Mouse (Mus musculus) heart, postnatal 0 days (tissue): ENCODE measurements at regions not wholly inside any gene's neighbourhood (a gene's known extent, or its start where the extent isn't known, plus 50 kb on each side); places are given as distances from the start of the nearest gene placed in this dataset.

Experiments
- ATAC-seq: fragments of 200-750 bp; cut with Nextera tagmentation; 2 replicates; pipeline ENCODE4 v1.8.0; 2017; ENCODE audit warnings: low read depth, moderate number of reproducible peaks, moderate library complexity; ENCODE audit not compliant: insufficient read depth
- DNase-seq: peaks from one replicate; pipeline ENCODE4 v3.0.0-alpha.2; 2016; ENCODE audit warnings: low spot score
- H3K27ac ChIP-seq: fragments of 300-500 bp; sonication (generic); 2 replicates; pipeline ENCODE4 v1.5.1; 2014; ENCODE audit warnings: low read depth, mild to moderate bottlenecking
- H3K27me3 ChIP-seq: fragments of 300-500 bp; sonication (generic); 2 replicates; pipeline ENCODE4 v1.6.1; 2014; ENCODE audit warnings: low read length, mixed read lengths; ENCODE audit not compliant: control insufficient read depth, insufficient read depth
- H3K36me3 ChIP-seq: fragments of 300-500 bp; sonication (generic); replicated peaks from 2 replicates; pipeline ENCODE4 v1.6.1; 2014; ENCODE audit warnings: low read length, mixed read lengths; ENCODE audit not compliant: control insufficient read depth, insufficient read depth
- H3K4me1 ChIP-seq: fragments of 300-500 bp; sonication (generic); 2 replicates; pipeline ENCODE4 v1.6.1; 2014; ENCODE audit warnings: antibody characterized with exemption; ENCODE audit not compliant: control insufficient read depth, insufficient read depth
- H3K4me2 ChIP-seq: fragments of 300-500 bp; sonication (generic); 2 replicates; pipeline ENCODE4 v1.6.1; 2014; ENCODE audit warnings: low read depth, mild to moderate bottlenecking, low read length, moderate library complexity
- H3K4me3 ChIP-seq: fragments of 300-500 bp; sonication (generic); 2 replicates; pipeline ENCODE4 v1.5.1; 2014; ENCODE audit warnings: low read depth, low read length
- H3K9ac ChIP-seq: fragments of 300-500 bp; sonication (generic); replicated peaks from 2 replicates; pipeline ENCODE4 v1.6.1; 2014; ENCODE audit warnings: low read depth, low read length, mixed read lengths
- H3K9me3 ChIP-seq: fragments of 300-500 bp; sonication (generic); replicated peaks from 2 replicates; pipeline ENCODE4 v1.6.1; 2016; ENCODE audit warnings: low read length; ENCODE audit not compliant: control insufficient read depth
- CTCF ChIP-seq: IDR thresholded peaks from 2 replicates; pipeline ENCODE4 v1.5.1; 2016; ENCODE audit warnings: antibody characterized with exemption, control low read depth, low read depth
- EP300 ChIP-seq: IDR thresholded peaks from 2 replicates; pipeline ENCODE4 v1.6.1; 2016; ENCODE audit warnings: antibody characterized with exemption, low read depth
- WGBS: fragments of 180-500 bp; shearing (Covaris S2); extraction: QIAGEN DNeasy Blood & Tissue Kit; methylation state at CpG from one replicate; pipeline ENCODE4 v1.1.7; 2014; 5-methylcytosine and 5-hydroxymethylcytosine counted together

- Histone ChIP-seq H3K27me3 (no peaks in the 10 kb centered on the region), H3K9ac (no peak overlapping the region), H3K36me3 (no peaks in the 10 kb centered on the region), H3K9me3 (no peaks in the 10 kb centered on the region), H3K4me2 (no peak overlapping the region), H3K27ac (peak overlapping the region; percentile 6; the same call in 1 of the 2 replicates), H3K4me3 (no peak overlapping the region), H3K4me1 (peaks cover 8% of the 10 kb centered on the region; the same call in 1 of the 2 replicates)
- 48% methylated on average over 14 of the region's 14 CpGs for WGBS
- TF ChIP-seq EP300 (no peak), CTCF (no peak)
- 0 out of 2 replicates have a peak, but pooled peaks have one; percentile 31 for ATAC-seq
- DNase-seq, result no peak
Observed at GRCm38 (mm10) chr7:36945024-36945815, 247.3 kb downstream of the Tshz3 start.

- H3K27me3 ChIP-seq, result no peaks in the 10 kb centered on the region
- 0 out of 2 replicates have a peak, but pooled peaks have one; percentile 39 for TF ChIP-seq EP300
- TF ChIP-seq CTCF, result no peak
- no peak overlapping the region for H3K4me2 ChIP-seq
- peaks cover 13% of the 10 kb centered on the region for H3K4me1 ChIP-seq
- peak; percentile 71 for ATAC-seq
- WGBS, result 31% methylated on average over 10 of the region's 10 CpGs
- no peak overlapping the region for H3K4me3 ChIP-seq
- H3K36me3 ChIP-seq, result no peaks in the 10 kb centered on the region
- no peak overlapping the region for H3K9ac ChIP-seq
- H3K9me3 ChIP-seq, result no peaks in the 10 kb centered on the region
- peak; percentile 52 for DNase-seq
- peak overlapping the region; percentile 57 for H3K27ac ChIP-seq
Observed at GRCm38 (mm10) chr7:36949511-36949910, 251.6 kb downstream of the Tshz3 start.

GRCm38 (mm10) chr7:36955376-36955775, 257.5 kb downstream of the Tshz3 start:
- H3K4me3 ChIP-seq, result no peak overlapping the region
- H3K27me3 ChIP-seq, result no peaks in the 10 kb centered on the region
- no peak overlapping the region for H3K4me2 ChIP-seq
- TF ChIP-seq CTCF (no peak), EP300 (no peak)
- ATAC-seq, result no peak
- H3K36me3 ChIP-seq, result no peaks in the 10 kb centered on the region
- peaks cover 4% of the 10 kb centered on the region; the same call in 1 of the 2 replicates for H3K9me3 ChIP-seq
- WGBS, result 52% methylated on average over 3 of the region's 3 CpGs
- peaks cover 10% of the 10 kb centered on the region for H3K4me1 ChIP-seq
- H3K27ac ChIP-seq, result no peak overlapping the region
- H3K9ac ChIP-seq, result no peak overlapping the region
- DNase-seq, result no peak

GRCm38 (mm10) chr7:36958255-36958654, 260.3 kb downstream of the Tshz3 start:
- 21% methylated on average over 8 of the region's 8 CpGs for WGBS
- DNase-seq (peak; percentile 76), ATAC-seq (peak; percentile 90)
- peak; percentile 68; the same call in 1 of the 2 replicates for TF ChIP-seq EP300
- no peak for TF ChIP-seq CTCF
- Histone ChIP-seq H3K27me3 (no peaks in the 10 kb centered on the region), H3K4me3 (no peak overlapping the region), H3K4me2 (no peak overlapping the region), H3K27ac (peak overlapping the region; percentile 86), H3K36me3 (no peaks in the 10 kb centered on the region), H3K9me3 (peaks cover 4% of the 10 kb centered on the region; the same call in 1 of the 2 replicates), H3K9ac (no peak overlapping the region), H3K4me1 (peaks cover 6% of the 10 kb centered on the region; the same call in 1 of the 2 replicates)

GRCm38 (mm10) chr7:36971772-36972171, 273.9 kb downstream of the Tshz3 start:
- no peak for DNase-seq

More at GRCm38 (mm10) chr7:36971772-36972171, 273.9 kb downstream of the Tshz3 start:
- Histone ChIP-seq H3K4me2 (no peak overlapping the region), H3K36me3 (no peaks in the 10 kb centered on the region), H3K4me1 (no peaks in the 10 kb centered on the region), H3K27ac (no peak overlapping the region), H3K9me3 (no peaks in the 10 kb centered on the region), H3K27me3 (no peaks in the 10 kb centered on the region), H3K4me3 (no peak overlapping the region), H3K9ac (no peak overlapping the region)
- 73% methylated on average over 7 of the region's 7 CpGs for WGBS
- no peak for TF ChIP-seq EP300
- TF ChIP-seq CTCF, result no peak
- no peak for ATAC-seq
